Mouse (Mus musculus): ENCODE measurements around the gene Hes3.

GRCm38 (mm10) chr4:152303172-152303571, 11.7 kb upstream of the Hes3 start:
- TF ChIP-seq CTCF (IDR thresholded peaks at IDR 0.05): no peak
- TF ChIP-seq POLR2A (IDR thresholded peaks at IDR 0.05; ENCODE audit: insufficient read depth, low read depth, low read length): no peak
- TF ChIP-seq EP300 (IDR thresholded peaks at IDR 0.05; ENCODE audit: insufficient read depth, low read depth, low read length): no peak
